21 mouse cellular contexts compared by ENCODE assay signal in the genomic region with DNA sequence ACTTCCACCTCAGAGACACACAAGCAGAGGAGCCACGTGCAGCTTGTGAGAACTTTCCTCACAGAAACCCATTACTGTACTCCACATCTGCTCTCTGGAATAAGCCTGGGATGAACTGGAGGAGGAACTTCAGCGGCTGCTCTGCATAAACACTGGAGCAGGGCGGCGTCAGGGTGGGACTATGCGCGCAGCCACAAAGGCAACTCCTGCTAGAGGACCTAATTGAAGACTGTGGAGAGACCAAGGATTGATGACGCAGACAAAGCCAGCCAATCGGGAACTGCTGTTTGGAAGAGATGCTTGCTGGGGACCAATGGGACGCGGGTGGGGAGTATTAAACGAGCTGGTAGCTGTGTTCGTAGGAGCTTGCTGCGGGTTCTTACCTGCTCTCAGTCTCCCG.
DNase-seq lines count a peak whose midpoint lies in the region; ATAC-seq and TF ChIP-seq lines count a peak whose summit lies in the region.
"Had no signal": no experiment of that assay in that cellular context is flagged by ENCODE, and none has a peak within 500 bp of the region (broad histone marks: within the 10 kb centered on the region; RNA-seq: fewer than 3 reads in every experiment).

No protein-coding gene starts in this region.

- ATAC-seq in intestine, embryonic 16.5 days = peak; percentile 59; the same call in 1 of the 2 replicates
- ATAC-seq in midbrain, postnatal 0 days (ENCODE audit: low FRiP score) = no peak
- ATAC-seq: activated CD4-positive, CD25-positive, alpha-beta regulatory T cell, adult 4 months; CD4-positive, CD25-positive, alpha-beta regulatory T cell, adult 4 months; forebrain, embryonic 15.5 days had no signal

- WGBS in intestine, embryonic 16.5 days = 66% methylated on average over 14 of the region's 14 CpGs
- WGBS in midbrain, postnatal 0 days = 83% methylated on average over 14 of the region's 14 CpGs

- H3K27ac ChIP-seq in ES-Bruce4 (ENCODE audit: insufficient read depth, low read length) = no peak overlapping the region
- H3K27ac ChIP-seq in intestine, embryonic 16.5 days (ENCODE audit: low read length) = peak overlapping the region; percentile 28; the same call in 1 of the 2 replicates
- no peak overlapping the region for H3K27ac ChIP-seq in midbrain, postnatal 0 days (ENCODE audit: low read depth, low read length)
- H3K27ac ChIP-seq: embryonic facial prominence, embryonic 12.5 days; forebrain, embryonic 15.5 days; heart, embryonic 15.5 days; hindbrain, embryonic 15.5 days had no signal

- DNase-seq in heart, adult 11 months = peak; percentile 70
- DNase-seq in heart, adult 9 months (ENCODE audit: low spot score in 2 of 2) = no peak
- DNase-seq in WW6 (ENCODE audit: low read depth, low spot score) = peak; percentile 52
- no peak for DNase-seq in midbrain, postnatal 0 days (ENCODE audit: low spot score)
- DNase-seq in spleen, adult 18-20 months = no peak
- DNase-seq in cerebellum, postnatal 10 days = no peak
- DNase-seq: B cell, adult 2 months; cerebellum, adult 18-20 months; cerebellum, adult 9-11 months; gastrocnemius, postnatal 36 days; heart, adult 18-20 months; heart, postnatal 14 days had no signal

- TF ChIP-seq CTCF in ES-Bruce4 (IDR thresholded peaks at IDR 0.05; ENCODE audit: low read depth, low read length) = no peak
- no peak for TF ChIP-seq CTCF in midbrain, postnatal 0 days (IDR thresholded peaks at IDR 0.05)

- 0 out of 2 replicates have a peak, but pooled peaks have one; percentile 36 for TF ChIP-seq EP300 in ES-Bruce4 (IDR thresholded peaks at IDR 0.05; ENCODE audit: insufficient read depth, low read depth, low read length)

- no peaks in the 10 kb centered on the region for H3K9me3 ChIP-seq in ES-Bruce4 (replicated peaks; ENCODE audit: control insufficient read depth, insufficient read depth, low read length, poor library complexity, severe bottlenecking)
- no peaks in the 10 kb centered on the region for H3K9me3 ChIP-seq in intestine, embryonic 16.5 days (ENCODE audit: control insufficient read depth, low read length)
- no peaks in the 10 kb centered on the region for H3K9me3 ChIP-seq in midbrain, postnatal 0 days (ENCODE audit: low read length)
- H3K9me3 ChIP-seq: embryonic facial prominence, embryonic 12.5 days; forebrain, embryonic 15.5 days; heart, embryonic 15.5 days; hindbrain, embryonic 15.5 days had no signal

- no peaks in the 10 kb centered on the region for H3K27me3 ChIP-seq in ES-Bruce4 (ENCODE audit: control insufficient read depth, insufficient read depth, low read length, poor library complexity, severe bottlenecking)
- H3K27me3 ChIP-seq in intestine, embryonic 16.5 days (replicated peaks; ENCODE audit: control insufficient read depth, insufficient read depth, low read length) = no peaks in the 10 kb centered on the region
- H3K27me3 ChIP-seq in midbrain, postnatal 0 days (ENCODE audit: insufficient read depth, low read length) = no peaks in the 10 kb centered on the region
- H3K27me3 ChIP-seq: embryonic facial prominence, embryonic 12.5 days; forebrain, embryonic 15.5 days; heart, embryonic 15.5 days; hindbrain, embryonic 15.5 days had no signal

- H3K9ac ChIP-seq in ES-Bruce4 (ENCODE audit: low read depth, poor library complexity, severe bottlenecking) = no peak overlapping the region
- no peak overlapping the region for H3K9ac ChIP-seq in intestine, embryonic 16.5 days (ENCODE audit: low read depth, low read length)
- no peak overlapping the region for H3K9ac ChIP-seq in midbrain, postnatal 0 days (replicated peaks; ENCODE audit: low read length, poor library complexity, severe bottlenecking)
- H3K9ac ChIP-seq: embryonic facial prominence, embryonic 12.5 days; forebrain, embryonic 15.5 days; heart, embryonic 15.5 days; hindbrain, embryonic 15.5 days had no signal

- TF ChIP-seq POLR2A in ES-Bruce4 (IDR thresholded peaks at IDR 0.05; ENCODE audit: insufficient read depth, low read length) = peak; percentile 25

- H3K4me2 ChIP-seq in intestine, embryonic 16.5 days (ENCODE audit: low read depth, low read length) = no peak overlapping the region
- no peak overlapping the region for H3K4me2 ChIP-seq in midbrain, postnatal 0 days (ENCODE audit: low read depth, low read length, poor library complexity, severe bottlenecking)
- H3K4me2 ChIP-seq: embryonic facial prominence, embryonic 12.5 days; forebrain, embryonic 15.5 days; heart, embryonic 11.5 days; heart, embryonic 15.5 days; hindbrain, embryonic 15.5 days had no signal

- H3K4me1 ChIP-seq in ES-Bruce4 (ENCODE audit: control insufficient read depth, insufficient read depth, low read length) = peaks cover 2% of the 10 kb centered on the region
- H3K4me1 ChIP-seq in intestine, embryonic 16.5 days (ENCODE audit: control insufficient read depth, insufficient read depth, low read length) = peaks cover 7% of the 10 kb centered on the region
- H3K4me1 ChIP-seq in midbrain, postnatal 0 days (ENCODE audit: insufficient read depth, low read length) = peaks cover 6% of the 10 kb centered on the region; the same call in 1 of the 2 replicates

- H3K36me3 ChIP-seq in ES-Bruce4 (ENCODE audit: control insufficient read depth, insufficient read depth, low read length, poor library complexity, severe bottlenecking) = no peaks in the 10 kb centered on the region
- H3K36me3 ChIP-seq in intestine, embryonic 16.5 days (ENCODE audit: control insufficient read depth, insufficient read depth, low read length) = no peaks in the 10 kb centered on the region
- H3K36me3 ChIP-seq in midbrain, postnatal 0 days (ENCODE audit: insufficient read depth, low read length) = no peaks in the 10 kb centered on the region
- H3K36me3 ChIP-seq: embryonic facial prominence, embryonic 12.5 days; forebrain, embryonic 15.5 days; heart, embryonic 15.5 days; hindbrain, embryonic 15.5 days had no signal

- H3K4me3 ChIP-seq in ES-Bruce4 (ENCODE audit: low read depth, low read length) = no peak overlapping the region
- no peak overlapping the region for H3K4me3 ChIP-seq in intestine, embryonic 16.5 days (ENCODE audit: low read length)
- no peak overlapping the region for H3K4me3 ChIP-seq in midbrain, postnatal 0 days (ENCODE audit: low read depth, low read length)
- H3K4me3 ChIP-seq: embryonic facial prominence, embryonic 12.5 days; forebrain, embryonic 15.5 days; heart, embryonic 15.5 days; hindbrain, embryonic 15.5 days had no signal

Comparison
In these comparisons a context has a peak if more than half of its experiments do, and no peak if none do; other contexts are left out.
1. DNase-seq: peak in heart, adult 11 months (single experiment) and WW6 (single experiment); none in heart, adult 9 months (0 of 2), midbrain, postnatal 0 days (single experiment), spleen, adult 18-20 months (0 of 2) and cerebellum, postnatal 10 days (0 of 2).